ENCODE assay signal across 10 mouse cellular contexts in the genomic region with DNA sequence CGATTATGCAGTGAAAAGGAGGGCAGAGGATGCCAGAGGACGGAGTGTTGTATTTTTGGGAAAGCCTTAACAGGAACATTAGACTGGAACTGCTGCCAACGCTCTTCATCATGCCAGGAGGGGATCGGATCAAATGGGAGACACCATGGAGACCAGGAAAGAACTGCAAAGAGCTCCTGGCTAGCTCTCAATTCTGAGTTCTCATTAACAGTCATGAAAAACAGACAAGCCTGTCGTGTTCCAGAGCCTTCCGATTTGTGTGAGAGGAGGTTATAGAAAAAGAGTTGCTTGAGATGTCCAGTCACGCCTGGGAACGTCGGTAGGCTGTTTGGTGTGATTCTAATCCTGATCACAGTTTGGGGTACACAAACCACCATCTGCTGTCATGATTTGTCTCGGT. TPM values are rescaled to one million over a fixed set of nuclear protein-coding genes. Genes with fewer than 3 reads are reported as not detected.
DNase-seq lines count a peak whose midpoint lies in the region; ATAC-seq and TF ChIP-seq lines count a peak whose summit lies in the region.
"Had no signal": no experiment of that assay in that cellular context is flagged by ENCODE, and none has a peak within 500 bp of the region (broad histone marks: within the 10 kb centered on the region; RNA-seq: fewer than 3 reads in every experiment).

No protein-coding gene starts in this region.

- no peaks in the 10 kb centered on the region; the same call in 1 of the 2 replicates for H3K27me3 ChIP-seq in cerebellum, adult 2 months (ENCODE audit: control insufficient read depth, insufficient read depth, low read length)
- H3K27me3 ChIP-seq in midbrain, embryonic 15.5 days (replicated peaks) = no peaks in the 10 kb centered on the region

- TF ChIP-seq POLR2A in brain, embryonic 14.5 days (IDR thresholded peaks at IDR 0.05; ENCODE audit: borderline replicate concordance, extremely low read depth, insufficient read depth, insufficient read length, poor library complexity, severe bottlenecking) = no peak
- TF ChIP-seq POLR2A in cerebellum, adult 2 months (IDR thresholded peaks at IDR 0.05; ENCODE audit: borderline replicate concordance, insufficient read depth, low read length) = no peak

- no peak for TF ChIP-seq CTCF in brain, embryonic 14.5 days (IDR thresholded peaks at IDR 0.05; ENCODE audit: borderline replicate concordance, extremely low read depth, insufficient read depth, insufficient read length)
- no peak for TF ChIP-seq CTCF in cerebellum, adult 2 months (IDR thresholded peaks at IDR 0.05; ENCODE audit: borderline replicate concordance, insufficient read depth, low read depth, low read length)

- ATAC-seq in midbrain, embryonic 15.5 days (replicated peaks) = peak; percentile 76

- DNase-seq in brain, embryonic 14.5 days (ENCODE audit: low read depth) = peak; percentile 90
- DNase-seq in cerebellum, adult 2 months = peak; percentile 13 to 40
- peak; percentile 83 for DNase-seq in layer of hippocampus, adult 11-12 months (ENCODE audit: low spot score)
- DNase-seq in ovary, adult 18-20 months (ENCODE audit: low spot score) = no peak
- no peak for DNase-seq in urinary bladder, adult 18-20 months (ENCODE audit: low spot score in 2 of 2)
- no peak for DNase-seq in lung, postnatal 14 days
- DNase-seq: embryo, embryonic 11 days; kidney, postnatal 10 days; lung, postnatal 10 days had no signal

- H3K4me1 ChIP-seq in cerebellum, adult 2 months (ENCODE audit: control insufficient read depth, insufficient read depth, low read length) = peaks cover 3% of the 10 kb centered on the region
- H3K4me1 ChIP-seq in midbrain, embryonic 15.5 days = no peaks in the 10 kb centered on the region

- H3K9me3 ChIP-seq in midbrain, embryonic 15.5 days = no peaks in the 10 kb centered on the region

- H3K4me2 ChIP-seq in midbrain, embryonic 15.5 days = no peak overlapping the region

- no peak overlapping the region for H3K27ac ChIP-seq in cerebellum, adult 2 months (ENCODE audit: insufficient read depth, low read length)
- H3K27ac ChIP-seq in midbrain, embryonic 15.5 days = peak overlapping the region; percentile 48; the same call in 1 of the 2 replicates

- no peak overlapping the region for H3K9ac ChIP-seq in midbrain, embryonic 15.5 days

- no peak overlapping the region for H3K4me3 ChIP-seq in cerebellum, adult 2 months (replicated peaks; ENCODE audit: insufficient read depth, low read depth, low read length)
- H3K4me3 ChIP-seq in midbrain, embryonic 15.5 days = no peak overlapping the region

- WGBS in cerebellum, adult 2 months = 11% methylated on average over 10 of the region's 10 CpGs
- WGBS in midbrain, embryonic 15.5 days = 58% methylated on average over 10 of the region's 10 CpGs

- no peaks in the 10 kb centered on the region for H3K36me3 ChIP-seq in midbrain, embryonic 15.5 days (replicated peaks)

RNA-seq across cellular contexts. Expression of a gene that starts 39.0 kb away (rescaled TPM):
- 6.0 and 11.8 TPM in 2 replicates for polyA plus RNA-seq in brain, embryonic 14.5 days (2012; rRNA removed)
- 4.2 and 4.7 TPM in 2 replicates for polyA plus RNA-seq in cerebellum, adult 2 months (2012; rRNA removed)
- 7.1 TPM in 2 replicates for polyA plus RNA-seq in midbrain, embryonic 15.5 days (2015; fragmentation: Nextera tagmentation; extraction: Ambion mirVana)

Comparison
In these comparisons a context has a peak if more than half of its experiments do, and no peak if none do; other contexts are left out.
1. DNase-seq: peak in brain, embryonic 14.5 days (single experiment), cerebellum, adult 2 months (2 of 2) and layer of hippocampus, adult 11-12 months (single experiment); none in ovary, adult 18-20 months (single experiment), urinary bladder, adult 18-20 months (0 of 2) and lung, postnatal 14 days (single experiment).